Mouse (Mus musculus) kidney, embryonic 15.5 days (tissue): Measurements from ENCODE around the gene Cyp2e1. TPM values are rescaled to one million over a fixed set of nuclear protein-coding genes. Genes with fewer than 3 reads are reported as not detected.

Experiments used
- ATAC-seq: fragments of 200-750 bp; cut with Nextera tagmentation; replicated peaks from 2 replicates; pipeline ENCODE4 v1.8.0; 2017; ENCODE audit warnings: moderate TSS enrichment; ENCODE audit not compliant: low FRiP score
- H3K27ac ChIP-seq: fragments of 300-500 bp; sonication (generic); 2 replicates; pipeline ENCODE4 v1.5.1; 2015; ENCODE audit warnings: mild to moderate bottlenecking, inconsistent platforms
- H3K27me3 ChIP-seq: fragments of 300-500 bp; sonication (generic); 2 replicates; pipeline ENCODE4 v1.6.1; 2015; ENCODE audit warnings: inconsistent platforms
- H3K36me3 ChIP-seq: fragments of 300-500 bp; sonication (generic); 2 replicates; pipeline ENCODE4 v1.6.1; 2015; ENCODE audit warnings: inconsistent platforms
- H3K4me1 ChIP-seq: fragments of 300-500 bp; sonication (generic); 2 replicates; pipeline ENCODE4 v1.6.1; 2015; ENCODE audit warnings: inconsistent platforms
- H3K4me2 ChIP-seq: fragments of 300-500 bp; sonication (generic); 2 replicates; pipeline ENCODE4 v1.6.1; 2015; ENCODE audit warnings: moderate library complexity, mild to moderate bottlenecking, inconsistent platforms
- H3K4me3 ChIP-seq: fragments of 300-500 bp; sonication (generic); replicated peaks from 2 replicates; pipeline ENCODE4 v1.5.1; 2015; ENCODE audit warnings: mild to moderate bottlenecking, inconsistent platforms
- H3K9ac ChIP-seq: fragments of 300-500 bp; sonication (generic); 2 replicates; pipeline ENCODE4 v1.6.1; 2015; ENCODE audit warnings: mild to moderate bottlenecking, inconsistent platforms
- H3K9me3 ChIP-seq: fragments of 300-500 bp; sonication (generic); replicated peaks from 2 replicates; pipeline ENCODE4 v1.6.1; 2016; ENCODE audit warnings: inconsistent platforms
- WGBS: fragments of 180-500 bp; shearing (Covaris S2); methylation state at CpG from one replicate; pipeline ENCODE4 v1.1.7; 2015; ENCODE audit warnings: mixed read lengths; 5-methylcytosine and 5-hydroxymethylcytosine counted together
- polyA plus RNA-seq: library from polyadenylated mRNA; unstranded; fragments of >200 nt; fragmentation: Nextera tagmentation; extraction: Ambion mirVana; gene quantifications from 2 replicates; pipeline ENCODE4 v1.2.1, GENCODE M21; 2015

Gene Cyp2e1
- polyA plus RNA-seq, 1 experiment from 2014 or later = 0.42 TPM

DNA sequence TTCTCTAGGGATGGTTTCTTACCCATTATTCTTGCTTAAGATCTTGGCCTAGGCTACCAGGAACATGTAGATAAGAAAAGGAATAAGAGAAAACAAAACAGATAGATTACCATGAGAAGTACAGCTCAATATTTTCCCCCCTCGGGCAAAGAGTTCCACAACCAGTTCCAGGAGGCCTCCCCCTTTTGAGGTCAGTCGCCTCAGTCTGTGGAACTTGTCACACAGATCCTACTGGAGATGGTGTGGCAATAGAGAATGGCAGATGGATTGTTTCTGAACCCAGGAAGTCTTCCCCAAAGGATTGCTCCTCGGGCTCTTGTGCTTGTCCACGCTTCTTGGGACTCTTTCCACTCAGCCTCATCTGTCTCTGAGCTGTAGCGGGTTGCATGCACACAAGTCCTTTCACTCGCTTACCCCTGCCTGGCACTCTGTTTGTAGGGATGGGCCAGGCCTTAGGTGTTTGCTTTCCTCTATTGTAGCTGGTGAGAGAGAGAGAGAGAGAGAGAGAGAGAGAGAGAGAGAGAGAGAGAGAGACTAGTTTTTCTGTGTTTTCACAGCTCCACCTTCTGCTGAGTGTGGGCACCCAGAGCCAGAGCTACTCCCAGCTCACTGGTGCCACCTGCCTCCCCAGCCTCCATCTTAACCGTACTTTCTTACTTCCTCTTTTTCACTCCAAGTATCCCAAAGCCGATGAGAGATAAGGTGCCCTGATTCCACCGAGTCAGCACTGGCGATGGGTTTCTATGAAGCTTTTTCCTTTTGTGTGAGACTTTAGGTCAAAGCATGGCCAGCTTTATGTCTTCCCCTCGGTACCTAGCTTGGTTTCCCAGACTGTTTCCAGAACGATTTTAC is 2.6 kb downstream of the Cyp2e1 start:
- Histone ChIP-seq H3K9ac (no peak overlapping the region), H3K4me3 (no peak overlapping the region), H3K9me3 (no peaks in the 10 kb centered on the region), H3K36me3 (no peaks in the 10 kb centered on the region), H3K4me2 (no peak overlapping the region), H3K27ac (no peak overlapping the region), H3K27me3 (no peaks in the 10 kb centered on the region), H3K4me1 (no peaks in the 10 kb centered on the region)
- WGBS = 78% methylated on average over 12 of the region's 12 CpGs
- ATAC-seq = no peak

DNA sequence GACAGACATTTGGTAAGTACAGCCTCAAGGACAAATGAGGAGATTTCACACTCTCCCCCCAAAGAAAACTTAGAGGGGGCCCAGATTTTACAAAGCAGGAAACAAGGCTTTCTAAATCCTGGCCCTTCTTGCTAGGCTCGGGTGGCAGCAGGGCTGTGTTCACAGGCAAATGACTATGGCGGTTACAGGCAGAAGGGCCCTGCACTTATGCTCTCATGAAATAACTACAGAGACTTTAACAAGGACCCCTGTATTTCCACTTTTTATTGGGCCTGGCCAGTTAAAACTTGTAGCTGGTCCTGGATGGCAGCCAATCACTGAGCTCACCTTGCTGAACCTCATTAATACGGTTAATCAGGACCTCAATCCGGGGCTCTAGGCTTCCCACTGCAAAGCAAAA is 17.0 kb downstream of the Cyp2e1 start:
- no peaks in the 10 kb centered on the region for H3K9me3 ChIP-seq
- no peak overlapping the region for H3K27ac ChIP-seq
- H3K4me2 ChIP-seq = no peak overlapping the region
- no peaks in the 10 kb centered on the region for H3K27me3 ChIP-seq
- no peak overlapping the region for H3K4me3 ChIP-seq
- ATAC-seq = no peak
- no peak overlapping the region for H3K9ac ChIP-seq
- no peaks in the 10 kb centered on the region for H3K4me1 ChIP-seq
- H3K36me3 ChIP-seq = no peaks in the 10 kb centered on the region
- WGBS = 78% methylated on average over 4 of the region's 4 CpGs

GRCm38 (mm10) chr7:140787406-140788052 is 24.0 kb downstream of the Cyp2e1 start, which contains the start of gene Syce1:
TSS of gene Syce1 (minus strand) at chr7:140787852.
- ATAC-seq = no peak
- no peak within 1 kb of the TSS for H3K4me2 ChIP-seq
- WGBS = 84% methylated on average over 33 of the region's 33 CpGs
- H3K36me3 ChIP-seq = no peaks in the 10 kb centered on the region
- no peak within 1 kb of the TSS for H3K27ac ChIP-seq
- H3K9me3 ChIP-seq = no peaks in the 10 kb centered on the region
- H3K27me3 ChIP-seq = no peaks in the 10 kb centered on the region
- no peaks in the 10 kb centered on the region for H3K4me1 ChIP-seq
- H3K9ac ChIP-seq = no peak within 1 kb of the TSS
- H3K4me3 ChIP-seq = no peak within 1 kb of the TSS

DNA sequence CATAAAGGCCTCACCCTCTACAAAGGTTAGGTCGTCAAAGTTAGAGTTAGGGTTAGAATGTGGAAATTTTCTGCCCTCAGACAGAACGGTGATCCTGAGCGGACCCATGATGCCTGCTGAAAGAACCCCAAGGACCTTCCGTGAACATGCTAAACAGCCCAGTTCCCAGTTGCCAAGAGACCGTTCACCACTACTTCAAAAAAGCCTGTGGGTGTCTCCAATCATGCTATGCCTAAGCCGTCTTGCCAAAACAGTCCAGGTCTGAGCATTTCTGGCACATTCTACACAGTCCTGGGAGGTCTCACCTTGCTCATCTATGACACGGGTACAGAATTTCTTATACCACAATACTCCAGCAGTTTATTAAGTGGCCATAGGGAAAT is 24.5 kb downstream of the Cyp2e1 start:
- no peaks in the 10 kb centered on the region for H3K36me3 ChIP-seq
- no peak overlapping the region for H3K4me3 ChIP-seq
- H3K9me3 ChIP-seq = no peaks in the 10 kb centered on the region
- no peak overlapping the region for H3K9ac ChIP-seq
- 87% methylated on average over 7 of the region's 7 CpGs for WGBS
- no peaks in the 10 kb centered on the region for H3K27me3 ChIP-seq
- H3K27ac ChIP-seq = no peak overlapping the region
- H3K4me1 ChIP-seq = no peaks in the 10 kb centered on the region
- no peak overlapping the region for H3K4me2 ChIP-seq
- ATAC-seq = no peak

GRCm38 (mm10) chr7:140793541-140793940 is 30.0 kb downstream of the Cyp2e1 start:
- H3K36me3 ChIP-seq = no peaks in the 10 kb centered on the region

DNA sequence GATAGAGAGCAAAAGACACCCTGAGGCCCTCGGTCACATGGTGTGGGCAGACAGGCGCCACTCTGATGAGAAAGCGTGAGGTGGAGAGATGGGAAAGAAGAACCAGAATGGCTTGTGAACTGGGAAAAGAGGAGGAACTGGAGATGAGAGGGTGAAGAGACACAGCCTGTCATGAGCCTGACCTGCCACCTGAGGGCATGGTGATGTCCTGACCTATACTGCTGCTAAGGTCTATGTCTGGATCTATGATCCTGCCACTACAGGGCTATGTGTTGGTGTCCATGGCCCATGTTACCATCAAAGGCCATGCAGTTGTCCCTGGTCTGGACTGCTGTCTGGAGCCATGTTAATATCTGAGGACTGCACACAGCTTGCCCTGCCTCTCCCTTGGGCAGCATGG is 34.1 kb downstream of the Cyp2e1 start:
- H3K4me3 ChIP-seq = no peak overlapping the region
- no peak overlapping the region for H3K4me2 ChIP-seq
- no peaks in the 10 kb centered on the region for H3K27me3 ChIP-seq
- no peaks in the 10 kb centered on the region for H3K36me3 ChIP-seq
- no peak overlapping the region for H3K9ac ChIP-seq
- 85% methylated on average over 3 of the region's 3 CpGs for WGBS
- H3K4me1 ChIP-seq = peaks cover 3% of the 10 kb centered on the region; the same call in 1 of the 2 replicates
- no peak; the same call in 1 of the 2 replicates for ATAC-seq
- H3K27ac ChIP-seq = no peak overlapping the region
- H3K9me3 ChIP-seq = no peaks in the 10 kb centered on the region

More at GRCm38 (mm10) chr7:140793541-140793940, 30.0 kb downstream of the Cyp2e1 start:
- H3K4me1 ChIP-seq = no peaks in the 10 kb centered on the region
- no peaks in the 10 kb centered on the region for H3K27me3 ChIP-seq
- no peak overlapping the region for H3K9ac ChIP-seq
- no peak overlapping the region for H3K27ac ChIP-seq
- H3K4me2 ChIP-seq = no peak overlapping the region
- WGBS = 59% methylated on average over 4 of the region's 4 CpGs
- no peaks in the 10 kb centered on the region for H3K9me3 ChIP-seq
- no peak for ATAC-seq
- no peak overlapping the region for H3K4me3 ChIP-seq

DNA sequence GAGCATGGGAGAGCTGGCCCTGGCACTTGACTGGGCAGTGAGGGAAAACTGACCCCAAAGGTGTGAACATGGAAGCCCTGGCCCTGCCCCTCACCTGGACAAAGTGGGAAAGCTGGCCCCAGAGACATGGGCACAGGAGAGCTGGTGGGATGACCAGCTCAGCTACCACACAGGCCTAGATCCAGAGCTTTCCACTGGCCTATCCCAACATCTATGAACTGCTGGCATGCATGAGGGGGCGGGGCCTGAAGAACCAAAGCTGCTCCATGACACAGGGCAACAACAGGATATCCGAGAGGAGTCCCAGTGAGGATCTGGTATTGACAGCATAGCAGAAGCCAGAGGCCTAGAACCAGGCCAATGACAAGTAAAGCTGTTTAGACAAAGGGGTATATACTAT is 34.7 kb downstream of the Cyp2e1 start:
- H3K36me3 ChIP-seq = no peaks in the 10 kb centered on the region
- 71% methylated on average over 2 of the region's 2 CpGs for WGBS
- no peak overlapping the region for H3K4me2 ChIP-seq
- no peaks in the 10 kb centered on the region for H3K9me3 ChIP-seq
- H3K9ac ChIP-seq = no peak overlapping the region
- H3K4me1 ChIP-seq = peaks cover 5% of the 10 kb centered on the region; the same call in 1 of the 2 replicates
- ATAC-seq = no peak; the same call in 1 of the 2 replicates
- no peak overlapping the region for H3K4me3 ChIP-seq
- no peak overlapping the region for H3K27ac ChIP-seq
- no peaks in the 10 kb centered on the region for H3K27me3 ChIP-seq

GRCm38 (mm10) chr7:140802629-140803028 is 39.1 kb downstream of the Cyp2e1 start:
- Histone ChIP-seq H3K4me2 (no peak overlapping the region), H3K9me3 (no peaks in the 10 kb centered on the region), H3K27ac (no peak overlapping the region), H3K4me3 (no peak overlapping the region), H3K9ac (no peak overlapping the region), H3K27me3 (no peaks in the 10 kb centered on the region), H3K4me1 (peaks cover 5% of the 10 kb centered on the region; the same call in 1 of the 2 replicates), H3K36me3 (no peaks in the 10 kb centered on the region)
- WGBS = 32% methylated on average over 6 of the region's 6 CpGs
- 0 out of 2 replicates have a peak, but pooled peaks have one; percentile 53 for ATAC-seq

GRCm38 (mm10) chr7:140805704-140806103 is 42.2 kb downstream of the Cyp2e1 start:
- no peak overlapping the region for H3K27ac ChIP-seq
- no peak overlapping the region for H3K4me2 ChIP-seq
- ATAC-seq = no peak
- WGBS = 16% methylated on average over 1 of the region's 1 CpGs
- peaks cover 5% of the 10 kb centered on the region; the same call in 1 of the 2 replicates for H3K4me1 ChIP-seq
- no peaks in the 10 kb centered on the region for H3K9me3 ChIP-seq
- peaks cover 3% of the 10 kb centered on the region; the same call in 1 of the 2 replicates for H3K36me3 ChIP-seq
- H3K4me3 ChIP-seq = no peak overlapping the region
- no peaks in the 10 kb centered on the region for H3K27me3 ChIP-seq
- no peak overlapping the region for H3K9ac ChIP-seq

DNA sequence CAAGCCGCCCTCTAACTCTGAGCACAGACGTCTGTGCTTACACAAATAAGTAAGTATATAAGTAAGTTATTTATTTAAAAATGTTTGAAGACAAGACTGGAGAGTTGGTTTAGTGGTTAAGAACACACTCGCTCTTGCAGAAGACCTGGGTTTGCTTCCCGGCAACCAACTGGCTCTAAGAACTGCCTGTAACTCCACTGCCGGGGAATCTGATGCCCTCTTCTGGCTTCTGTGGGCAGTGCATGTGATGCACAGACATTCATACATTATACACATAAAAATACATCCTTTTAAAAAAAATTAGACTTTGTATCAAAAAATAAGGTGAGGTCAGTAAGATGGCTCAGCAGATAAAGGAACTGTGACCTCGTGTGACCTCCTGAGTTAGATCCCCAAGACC is 47.0 kb downstream of the Cyp2e1 start:
- ATAC-seq = no peak
- WGBS = 93% methylated on average over 6 of the region's 6 CpGs
- no peaks in the 10 kb centered on the region for H3K27me3 ChIP-seq
- no peaks in the 10 kb centered on the region for H3K9me3 ChIP-seq
- H3K27ac ChIP-seq = no peak overlapping the region
- H3K9ac ChIP-seq = no peak overlapping the region
- H3K4me1 ChIP-seq = no peaks in the 10 kb centered on the region
- peaks cover 17% of the 10 kb centered on the region for H3K36me3 ChIP-seq
- H3K4me3 ChIP-seq = no peak overlapping the region
- H3K4me2 ChIP-seq = no peak overlapping the region

DNA sequence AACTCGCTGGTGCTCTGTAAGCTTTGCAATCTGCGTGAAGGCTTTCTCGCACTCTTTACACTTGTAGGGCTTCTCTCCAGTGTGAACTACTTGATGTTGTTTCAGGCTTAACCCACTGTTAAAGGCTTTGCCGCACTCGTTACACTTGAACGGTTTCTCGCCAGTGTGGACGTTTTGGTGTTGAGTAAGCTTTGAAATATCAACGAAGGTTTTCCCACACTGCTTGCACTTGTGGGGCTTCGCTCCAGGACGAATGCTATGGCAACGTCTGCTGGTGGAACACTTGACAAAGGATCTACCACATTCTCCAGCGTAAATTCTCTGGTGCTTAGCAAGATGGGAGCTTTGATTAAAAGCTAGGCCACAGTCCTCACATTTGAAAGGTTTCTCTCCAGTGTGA is 48.2 kb downstream of the Cyp2e1 start:
- Histone ChIP-seq H3K36me3 (peaks cover 17% of the 10 kb centered on the region), H3K4me3 (no peak overlapping the region), H3K4me1 (no peaks in the 10 kb centered on the region), H3K9me3 (no peaks in the 10 kb centered on the region), H3K27me3 (no peaks in the 10 kb centered on the region), H3K27ac (no peak overlapping the region), H3K9ac (no peak overlapping the region), H3K4me2 (no peak overlapping the region)
- ATAC-seq = no peak
- WGBS = 83% methylated on average over 13 of the region's 13 CpGs

- no peak overlapping the region for H3K27ac ChIP-seq
- H3K9me3 ChIP-seq = no peaks in the 10 kb centered on the region
- peaks cover 17% of the 10 kb centered on the region for H3K36me3 ChIP-seq
- no peak for ATAC-seq
- no peaks in the 10 kb centered on the region for H3K27me3 ChIP-seq
- H3K4me1 ChIP-seq = no peaks in the 10 kb centered on the region
- H3K4me2 ChIP-seq = no peak overlapping the region
- 87% methylated on average over 12 of the region's 12 CpGs for WGBS
- H3K4me3 ChIP-seq = no peak overlapping the region
- no peak overlapping the region for H3K9ac ChIP-seq
These were observed 49.3 kb downstream of the Cyp2e1 start for GRCm38 (mm10) chr7:140812850-140813249.
